Mouse (Mus musculus) bone marrow macrophage, adult 2 months (primary cell): ENCODE measurements around the gene Itpk1.

Experiments
- CTCF ChIP-seq: IDR thresholded peaks from 2 replicates; pipeline ENCODE4 v1.5.1; 2012; ENCODE audit warnings: low read depth, mild to moderate bottlenecking, low read length, moderate library complexity
- POLR2A ChIP-seq: IDR thresholded peaks from 2 replicates; pipeline ENCODE4 v1.6.1; 2012; ENCODE audit warnings: mild to moderate bottlenecking, low read depth, low read length, borderline replicate concordance

GRCm38 (mm10) chr12:102740285-102740684 is 35.6 kb upstream of the Itpk1 start:
- TF ChIP-seq POLR2A, result no peak
- TF ChIP-seq CTCF, result no peak
